Mouse (Mus musculus) G1E (cell line): ENCODE measurements around the gene Tac4.

Experiments used
- CTCF ChIP-seq: IDR thresholded peaks from 2 replicates; pipeline ENCODE4 v1.5.1; 2012; ENCODE audit warnings: low read depth, low read length, inconsistent platforms, mixed read lengths
- POLR2AphosphoS5 ChIP-seq: IDR thresholded peaks from 2 replicates; pipeline ENCODE4 v1.6.1; 2012; ENCODE audit warnings: low read depth, low read length, inconsistent platforms; ENCODE audit not compliant: insufficient replicate concordance
- TAL1 ChIP-seq: conservative IDR thresholded peaks from 2 replicates; pipeline ENCODE4 v1.6.1; 2012; ENCODE audit warnings: low read depth, low read length, inconsistent platforms, mixed read lengths

DNA sequence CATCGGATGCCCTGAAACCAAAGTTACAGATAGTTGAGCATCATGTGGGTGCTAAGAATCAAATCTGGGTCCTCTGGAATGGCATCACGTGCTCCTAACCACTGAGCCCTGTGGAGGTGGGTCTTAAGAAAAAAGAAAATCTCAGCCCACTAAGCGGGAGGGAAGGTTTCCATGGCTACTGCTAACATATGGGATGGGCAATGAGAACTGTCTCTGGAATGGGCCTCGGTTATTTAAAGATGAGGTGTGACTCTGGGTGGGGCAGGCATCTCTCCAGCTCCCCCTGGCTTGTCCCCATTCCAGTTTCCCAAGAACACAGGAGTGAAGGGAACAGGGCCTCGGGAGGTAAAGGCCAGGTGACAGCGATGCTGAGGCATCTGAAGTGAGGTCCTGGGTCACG lies 15.9 kb upstream of the Tac4 start:
- no peak for TF ChIP-seq TAL1
- no peak for TF ChIP-seq CTCF
- no peak for TF ChIP-seq POLR2AphosphoS5
